Mouse (Mus musculus) B cell, adult 67 days (primary cell): ENCODE data around the gene Stra6l. TPM values are rescaled to one million over a fixed set of nuclear protein-coding genes. Genes with fewer than 3 reads are reported as not detected.

Source experiments
- total RNA-seq, 2 experiments: library from RNA; stranded (reverse); gene quantifications; 4 replicates each; pipeline ENCODE4 v1.2.4; 2023

Stra6l gene
- under 1 TPM in 1 of 2 experiments, not detected in 1; 0.15 TPM for total RNA-seq

DNA sequence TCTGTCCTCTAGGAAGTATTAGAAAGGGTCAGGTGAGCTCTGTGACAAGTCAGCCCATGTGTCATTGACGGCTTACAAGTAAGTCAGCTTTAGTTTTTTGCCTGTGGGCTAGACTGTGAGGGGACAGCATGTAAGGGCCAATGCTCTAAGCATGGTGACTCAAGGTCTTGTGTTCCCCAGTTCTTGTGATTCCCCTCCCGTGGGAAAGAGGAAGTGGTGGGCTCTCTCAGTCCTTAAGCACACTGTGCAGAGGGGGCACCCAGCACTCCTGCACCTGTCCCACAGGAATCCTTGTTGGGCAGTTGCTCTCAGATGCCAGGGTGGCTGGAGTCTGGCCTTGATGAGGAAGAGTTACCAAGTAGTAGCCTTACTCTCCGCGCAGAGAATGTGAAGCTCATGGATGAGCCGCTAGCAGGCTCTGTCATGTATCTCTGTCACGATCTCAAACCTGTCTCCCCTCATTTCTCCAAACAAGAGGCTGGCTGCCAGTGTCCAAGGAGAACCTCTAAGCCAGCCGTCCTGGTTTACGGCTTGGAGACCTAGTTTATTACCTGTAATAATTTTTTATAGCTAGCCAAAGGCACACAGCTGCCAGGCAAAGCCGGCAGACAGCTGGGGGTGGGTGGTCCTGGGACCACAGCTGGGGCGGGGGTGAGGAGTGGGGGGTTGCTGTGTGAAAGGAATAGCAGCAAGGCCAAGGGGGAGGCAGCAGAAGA is at the start of gene Stra6l:
Stra6l (plus strand) TSS at position 556 of the 716 bp plus-strand sequence.

GRCm38 (mm10) chr4:45798964-45799363 is 49.5 kb upstream of the Stra6l start, which contains the start of gene Aldh1b1:
TSS of gene Aldh1b1 (plus strand) at chr4:45799022.

GRCm38 (mm10) chr4:45826275-45827040 is 22.0 kb upstream of the Stra6l start, which contains the start of gene Igfbpl1:
TSS of gene Igfbpl1 (minus strand) at chr4:45826923.

GRCm38 (mm10) chr4:45890066-45890761 is 41.8 kb downstream of the Stra6l start, which contains the start of gene Ccdc180:
TSS of gene Ccdc180 (plus strand) at chr4:45890303.

Other genes starting within 250 kb of the Stra6l start
- gene Aldh1b1, start 49.6 kb upstream of the Stra6l start, total RNA-seq: 1 to 10 TPM; 3.0 to 4.7 TPM
- not detected for gene Igfbpl1, start 21.7 kb upstream of the Stra6l start, total RNA-seq
- gene Ccdc180, start 41.6 kb downstream of the Stra6l start, total RNA-seq: under 1 TPM; 0.50 to 0.64 TPM
- gene Tdrd7, start 116.7 kb downstream of the Stra6l start, total RNA-seq: 10 to 100 TPM; 20.2 to 21.0 TPM
- not detected for gene Tmod1, start 190.3 kb downstream of the Stra6l start, total RNA-seq